Mouse (Mus musculus) T-helper 2 cell (primary cell): ENCODE results near the gene Phf21a.

Experiments used
- in situ Hi-C: fragments of 300-600 bp; cut with MboI, MseI; formaldehyde crosslinking; loops from one replicate; pipeline ENCODE4 v1.15.1; 2025; ENCODE audit warnings: high pct_unique_total_duplicates

Phf21a gene

GRCm38 (mm10) chr2:92225592-92225991 lies 132.7 kb downstream of the Phf21a start:
- in situ Hi-C loops, result no loop called here

- in situ Hi-C loops, result no loop called here
Measured at GRCm38 (mm10) chr2:92229973-92230372, 137.1 kb downstream of the Phf21a start.

GRCm38 (mm10) chr2:92231706-92232105 lies 138.8 kb downstream of the Phf21a start:
- in situ Hi-C loops, result no loop called here

GRCm38 (mm10) chr2:92234768-92235332 lies 141.9 kb downstream of the Phf21a start:
- in situ Hi-C loops, result no loop called here

GRCm38 (mm10) chr2:92240299-92240698 lies 147.4 kb downstream of the Phf21a start:
- in situ Hi-C loops, result no loop called here

GRCm38 (mm10) chr2:92240816-92241215 lies 147.9 kb downstream of the Phf21a start:
- in situ Hi-C loops, result no loop called here

GRCm38 (mm10) chr2:92241317-92241716 lies 148.4 kb downstream of the Phf21a start:
- in situ Hi-C loops, result no loop called here

GRCm38 (mm10) chr2:92246112-92246511 lies 153.2 kb downstream of the Phf21a start:
- in situ Hi-C loops, result no loop called here

- in situ Hi-C loops, result no loop called here
Measured at GRCm38 (mm10) chr2:92247711-92248110, 154.8 kb downstream of the Phf21a start.

- in situ Hi-C loops, result no loop called here
Measured at GRCm38 (mm10) chr2:92250472-92250871, 157.6 kb downstream of the Phf21a start.

- in situ Hi-C loops, result no loop called here
Measured at GRCm38 (mm10) chr2:92253777-92254176, 160.9 kb downstream of the Phf21a start.

GRCm38 (mm10) chr2:92256141-92256540 lies 163.2 kb downstream of the Phf21a start:
- in situ Hi-C loops, result no loop called here

GRCm38 (mm10) chr2:92257372-92257956 lies 164.5 kb downstream of the Phf21a start:
- in situ Hi-C loops, result no loop called here

- in situ Hi-C loops, result no loop called here
Measured at GRCm38 (mm10) chr2:92259924-92260323, 167.0 kb downstream of the Phf21a start.

- in situ Hi-C loops, result no loop called here
Measured at GRCm38 (mm10) chr2:92266100-92266617, 173.2 kb downstream of the Phf21a start.

- in situ Hi-C loops, result no loop called here
Measured at GRCm38 (mm10) chr2:92269227-92269626, 176.3 kb downstream of the Phf21a start.

- in situ Hi-C loops, result no loop called here
Measured at GRCm38 (mm10) chr2:92272510-92272909, 179.6 kb downstream of the Phf21a start.

- in situ Hi-C loops, result no loop called here
Measured at GRCm38 (mm10) chr2:92273101-92273801, 180.3 kb downstream of the Phf21a start.

- in situ Hi-C loops, result no loop called here
Measured at GRCm38 (mm10) chr2:92273802-92274183, 180.9 kb downstream of the Phf21a start.

- in situ Hi-C loops, result no loop called here
Measured at GRCm38 (mm10) chr2:92277787-92278186, 184.9 kb downstream of the Phf21a start.

GRCm38 (mm10) chr2:92278663-92279062 lies 185.7 kb downstream of the Phf21a start:
- in situ Hi-C loops, result no loop called here

GRCm38 (mm10) chr2:92279398-92279797 lies 186.5 kb downstream of the Phf21a start:
- in situ Hi-C loops, result no loop called here

- in situ Hi-C loops, result no loop called here
Measured at GRCm38 (mm10) chr2:92285597-92285996, 192.7 kb downstream of the Phf21a start.
